Mouse (Mus musculus) hindbrain, embryonic 13.5 days (tissue): ENCODE results near the gene Nnat. TPM values are rescaled to one million over a fixed set of nuclear protein-coding genes. Genes with fewer than 3 reads are reported as not detected.

ENCODE experiments used
- microRNA-seq: library from miRNA; unstranded; fragments of <30 nt; microRNA quantifications from one replicate; pipeline ENCODE4, GENCODE M21; 2016
- polyA plus RNA-seq: library from polyadenylated mRNA; unstranded; fragments of >200 nt; fragmentation: Nextera tagmentation; extraction: Ambion mirVana; gene quantifications from 2 replicates; pipeline ENCODE4 v1.2.1, GENCODE M21; 2015

Gene Nnat
- polyA plus RNA-seq, 1 experiment from 2014 or later = 6,024 TPM

Small RNAs within 50 kb of the gene (microRNA-seq; reads per million reads assigned to microRNA genes)
- gene Gm23134 = 6.0 reads per million, percentile 18 among the genes with 10 or more reads in this experiment

Other genes starting within 250 kb of the Nnat start
- 0.48 and 1.1 TPM in 2 replicates for gene Ghrh, start 212.6 kb upstream of the Nnat start, polyA plus RNA-seq
- 91.7 and 95.8 TPM in 2 replicates for gene Manbal, start 192.5 kb upstream of the Nnat start, polyA plus RNA-seq
- gene Src, start 141.6 kb upstream of the Nnat start, polyA plus RNA-seq = 31.3 and 31.8 TPM in 2 replicates
- 219 and 232 TPM in 2 replicates for gene Blcap, start 11.2 kb downstream of the Nnat start, polyA plus RNA-seq
- gene Ctnnbl1, start 177.3 kb downstream of the Nnat start, polyA plus RNA-seq = 70.6 and 72.8 TPM in 2 replicates